Mouse (Mus musculus) E14TG2a.4 (cell line): ENCODE measurements at regions not wholly inside any gene's neighbourhood (a gene's known extent, or its start where the extent isn't known, plus 50 kb on each side); places are given as distances from the start of the nearest gene placed in this dataset.

ENCODE experiments used
- H3K27me3 ChIP-seq: 2 replicates; pipeline ENCODE4 v1.6.1; 2014; ENCODE audit warnings: low read length, control low read depth; ENCODE audit not compliant: insufficient read depth
- H3K36me3 ChIP-seq: 2 replicates; pipeline ENCODE4 v1.6.1; 2014; ENCODE audit warnings: low read length, control low read depth; ENCODE audit not compliant: insufficient read depth
- H3K4me1 ChIP-seq: replicated peaks from 2 replicates; pipeline ENCODE4 v1.6.1; 2014; ENCODE audit warnings: low read depth, low read length, control low read depth
- H3K4me3 ChIP-seq: replicated peaks from 2 replicates; pipeline ENCODE4 v1.5.1; 2014; ENCODE audit warnings: mild to moderate bottlenecking, low read length
- H3K9me3 ChIP-seq: 2 replicates; pipeline ENCODE4 v1.6.1; 2014; ENCODE audit warnings: low read length, control low read depth
- CTCF ChIP-seq: conservative IDR thresholded peaks from 2 replicates; pipeline ENCODE4 v1.5.1; 2014; ENCODE audit warnings: low read length
- NANOG ChIP-seq: IDR thresholded peaks from 2 replicates; pipeline ENCODE4 v1.6.1; 2014; ENCODE audit warnings: borderline replicate concordance, low read length, mixed read lengths
- POU5F1 ChIP-seq: IDR thresholded peaks from 2 replicates; pipeline ENCODE4 v1.6.1; 2014; ENCODE audit warnings: low read length, borderline replicate concordance

DNA sequence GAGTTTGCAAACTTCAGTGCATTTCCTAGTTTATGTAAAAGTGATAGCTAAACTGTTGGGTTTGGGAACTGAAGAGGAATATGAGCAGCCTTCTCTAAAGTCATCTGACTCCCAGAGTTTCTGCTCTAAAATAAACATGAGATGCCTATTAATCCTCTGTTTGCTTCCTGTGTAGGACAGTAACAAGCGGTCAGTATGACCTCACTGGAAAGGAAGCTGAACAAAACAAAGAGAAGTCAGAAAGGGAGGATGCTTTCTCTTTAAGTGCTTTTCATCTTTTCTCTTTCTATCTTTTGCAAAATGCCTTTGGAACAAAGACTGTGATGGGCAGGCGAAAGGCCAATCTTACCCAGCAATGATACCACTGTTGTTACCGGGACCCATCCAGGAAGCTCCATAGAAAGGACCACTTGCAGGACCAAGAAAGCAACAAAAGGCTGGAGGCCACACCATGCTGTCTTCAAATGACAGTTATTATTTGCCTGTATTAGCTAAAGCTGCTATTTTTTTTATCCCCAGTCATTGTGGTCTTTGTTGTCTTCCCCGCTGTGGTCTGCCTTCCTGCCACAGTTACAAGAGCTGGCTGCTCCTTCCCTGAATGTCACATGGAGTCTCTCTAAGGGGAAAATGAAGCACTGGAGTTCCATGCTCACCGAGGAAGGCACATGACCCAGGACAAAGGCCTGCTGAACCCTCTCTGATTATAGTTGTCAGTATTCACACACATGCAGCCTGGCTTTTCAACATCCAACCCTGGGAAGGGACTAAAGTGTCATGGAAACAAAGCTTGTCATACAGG is 253.4 kb downstream of the Galc start:
- Histone ChIP-seq H3K9me3 (no peaks in the 10 kb centered on the region), H3K4me3 (no peak overlapping the region), H3K4me1 (no peaks in the 10 kb centered on the region), H3K36me3 (no peaks in the 10 kb centered on the region), H3K27me3 (no peaks in the 10 kb centered on the region)
- TF ChIP-seq CTCF: no peak
- no peak for TF ChIP-seq NANOG
- no peak for TF ChIP-seq POU5F1

DNA sequence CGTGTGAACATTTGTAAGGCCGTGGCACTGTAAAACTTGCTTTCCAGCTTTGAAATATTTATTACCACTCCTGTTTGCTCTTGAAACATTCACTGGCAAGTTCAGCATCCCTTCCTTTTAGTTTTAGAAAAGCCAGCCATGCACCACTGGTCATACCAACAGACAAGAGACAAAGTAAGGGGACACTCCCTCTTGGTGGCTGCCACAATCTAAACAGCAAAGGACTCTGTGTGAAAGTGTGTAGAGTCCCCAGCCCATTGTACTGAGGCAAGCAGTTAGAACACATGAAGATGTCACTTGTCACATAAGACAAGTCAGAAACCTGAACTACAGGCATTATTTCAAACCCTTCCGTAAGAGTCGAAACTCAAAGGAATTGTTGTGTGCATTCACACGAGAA is 257.0 kb downstream of the Galc start:
- Histone ChIP-seq H3K27me3 (no peaks in the 10 kb centered on the region), H3K4me3 (no peak overlapping the region), H3K9me3 (no peaks in the 10 kb centered on the region), H3K36me3 (no peaks in the 10 kb centered on the region), H3K4me1 (no peaks in the 10 kb centered on the region)
- TF ChIP-seq CTCF: no peak
- TF ChIP-seq POU5F1: no peak
- TF ChIP-seq NANOG: no peak

DNA sequence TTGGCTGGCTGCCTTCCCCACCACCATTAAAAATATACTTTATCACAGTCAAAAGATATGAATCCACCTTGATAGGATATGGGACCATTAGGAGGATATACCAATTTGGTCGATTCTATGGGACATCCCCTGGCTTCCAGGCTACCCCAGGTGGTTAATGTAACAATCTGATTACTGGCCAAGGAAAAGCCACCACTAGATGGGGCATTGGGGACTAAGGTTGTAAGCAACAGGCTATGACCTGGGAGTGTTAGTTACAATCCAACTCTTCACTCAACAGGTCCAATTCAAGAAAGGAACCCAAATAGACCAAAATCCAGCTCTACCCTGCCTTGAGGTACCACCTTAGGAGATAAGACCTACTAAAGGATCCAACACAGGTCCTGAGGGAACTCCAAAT is 264.4 kb downstream of the Galc start:
- H3K4me1 ChIP-seq: no peaks in the 10 kb centered on the region
- TF ChIP-seq POU5F1 (no peak), NANOG (no peak), CTCF (no peak; the same call in 1 of the 2 replicates)
- no peaks in the 10 kb centered on the region for H3K27me3 ChIP-seq
- no peaks in the 10 kb centered on the region for H3K36me3 ChIP-seq
- H3K9me3 ChIP-seq: peaks cover 7% of the 10 kb centered on the region; the same call in 1 of the 2 replicates
- H3K4me3 ChIP-seq: no peak overlapping the region

DNA sequence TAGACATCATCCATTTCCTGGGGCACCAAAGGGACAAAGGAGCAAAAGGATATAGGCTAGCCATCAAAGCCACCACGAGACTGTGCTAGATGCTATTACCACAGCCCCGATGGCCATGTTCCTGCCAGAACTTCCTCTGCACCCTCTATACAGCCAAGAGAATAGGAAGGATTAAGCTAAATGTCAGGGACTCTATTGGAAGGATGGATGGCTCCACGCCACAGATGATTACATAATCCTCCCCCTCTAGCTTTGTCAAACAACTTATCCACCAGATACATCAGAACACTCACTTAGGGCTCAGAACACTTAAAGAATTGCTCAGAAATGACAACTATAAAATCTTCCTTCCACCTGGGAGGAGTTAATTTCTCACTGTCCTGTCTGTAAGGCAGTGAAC is 265.3 kb downstream of the Galc start:
- H3K36me3 ChIP-seq: no peaks in the 10 kb centered on the region
- TF ChIP-seq CTCF (no peak), POU5F1 (no peak), NANOG (no peak)

DNA sequence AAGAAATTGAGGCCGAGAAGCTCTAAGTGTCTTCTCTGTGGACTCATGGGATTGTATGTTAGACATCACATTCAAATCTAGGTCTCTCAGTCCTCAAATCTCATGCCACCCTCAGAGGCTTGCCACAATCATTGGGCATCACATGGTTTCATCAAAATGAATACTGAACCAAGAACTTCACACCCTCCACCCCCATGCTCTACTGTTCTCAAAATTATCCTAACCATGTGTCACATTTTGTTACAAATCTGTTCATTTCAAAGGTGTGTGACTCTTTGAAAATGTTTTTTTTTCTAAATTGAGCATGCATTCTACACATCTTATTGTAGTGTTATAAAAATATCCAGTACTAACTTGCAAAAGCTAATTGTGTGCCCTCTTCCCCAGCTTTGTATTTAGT is 275.9 kb downstream of the Galc start:
- peaks cover 6% of the 10 kb centered on the region; the same call in 1 of the 2 replicates for H3K9me3 ChIP-seq
- H3K4me3 ChIP-seq: no peak overlapping the region
- H3K4me1 ChIP-seq: no peaks in the 10 kb centered on the region
- no peaks in the 10 kb centered on the region for H3K27me3 ChIP-seq
- no peak for TF ChIP-seq NANOG
- no peak for TF ChIP-seq CTCF
- no peak for TF ChIP-seq POU5F1
- no peaks in the 10 kb centered on the region for H3K36me3 ChIP-seq

More for the DNA sequence above, 265.3 kb downstream of the Galc start:
- H3K4me3 ChIP-seq: no peak overlapping the region
- H3K4me1 ChIP-seq: no peaks in the 10 kb centered on the region
- H3K27me3 ChIP-seq: no peaks in the 10 kb centered on the region
- peaks cover 15% of the 10 kb centered on the region for H3K9me3 ChIP-seq

DNA sequence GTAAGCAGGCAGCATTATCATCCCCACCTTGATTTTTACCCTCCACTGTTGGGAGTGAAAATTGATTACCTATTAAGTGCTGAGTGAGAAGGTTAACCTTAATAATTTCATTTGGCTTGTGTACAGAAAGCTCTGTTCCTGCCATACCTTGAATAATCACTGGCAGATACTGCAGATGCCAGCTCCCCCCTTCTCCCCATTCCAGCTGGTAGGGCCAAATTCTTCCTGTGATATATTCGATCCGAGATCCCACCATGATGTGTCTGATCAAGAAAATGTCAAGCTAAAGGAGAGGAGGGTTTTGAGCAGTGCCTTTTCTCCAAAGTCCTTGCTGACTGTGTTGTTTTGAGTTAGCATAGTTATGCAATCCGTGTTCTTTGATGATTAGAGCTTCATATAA is 280.6 kb downstream of the Galc start:
- TF ChIP-seq NANOG (no peak), CTCF (no peak), POU5F1 (no peak)
- no peaks in the 10 kb centered on the region for H3K36me3 ChIP-seq

DNA sequence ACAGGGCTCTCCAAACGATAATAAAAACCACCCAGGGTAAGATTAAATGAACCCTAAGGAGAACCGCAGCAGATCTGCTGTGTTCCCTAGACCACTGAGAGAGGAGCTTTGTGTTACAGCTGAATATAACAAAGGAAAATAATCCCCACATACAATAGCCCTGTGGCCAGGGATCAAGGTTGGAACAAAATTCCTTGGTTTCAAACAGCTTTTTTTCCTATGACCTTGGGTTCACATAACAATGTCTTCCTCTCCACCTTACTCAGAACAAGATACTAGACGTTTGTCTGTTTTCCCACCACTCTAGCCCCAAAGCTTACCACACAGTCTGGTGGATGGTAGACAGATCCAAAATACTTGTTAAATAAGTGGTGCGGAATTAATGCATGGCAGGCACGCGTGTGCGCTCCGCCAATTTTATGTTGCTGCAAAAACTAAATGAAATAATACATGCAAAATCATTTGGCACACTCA is 281.0 kb downstream of the Galc start:
- Histone ChIP-seq H3K27me3 (no peaks in the 10 kb centered on the region), H3K9me3 (no peaks in the 10 kb centered on the region), H3K4me3 (no peak overlapping the region), H3K36me3 (no peaks in the 10 kb centered on the region), H3K4me1 (no peaks in the 10 kb centered on the region)
- TF ChIP-seq NANOG (no peak), CTCF (no peak), POU5F1 (no peak)

More for the DNA sequence above, 280.6 kb downstream of the Galc start:
- Histone ChIP-seq H3K4me3 (no peak overlapping the region), H3K27me3 (no peaks in the 10 kb centered on the region), H3K9me3 (no peaks in the 10 kb centered on the region), H3K4me1 (no peaks in the 10 kb centered on the region)

DNA sequence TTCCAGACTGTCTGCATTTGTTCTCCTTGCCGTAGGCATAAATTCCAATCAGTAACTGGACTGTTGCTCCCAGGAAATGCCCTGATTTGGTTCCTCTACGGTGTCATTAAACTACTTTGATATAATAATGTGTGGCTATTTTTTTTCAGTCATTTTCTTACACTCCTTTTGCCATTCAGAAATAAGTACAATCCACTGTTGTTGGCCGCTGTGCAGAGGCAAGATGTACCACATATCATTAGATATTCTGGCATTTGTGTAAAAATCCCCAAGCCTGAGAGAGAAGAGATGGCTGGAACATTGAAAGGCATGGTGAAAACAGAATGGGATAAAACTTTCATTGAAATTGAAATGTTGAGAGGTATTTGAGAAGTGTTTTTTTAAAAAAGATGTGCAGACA is 281.6 kb downstream of the Galc start:
- no peaks in the 10 kb centered on the region for H3K36me3 ChIP-seq
- H3K4me1 ChIP-seq: no peaks in the 10 kb centered on the region
- no peaks in the 10 kb centered on the region for H3K9me3 ChIP-seq
- TF ChIP-seq CTCF: no peak
- no peak for TF ChIP-seq POU5F1
- TF ChIP-seq NANOG: no peak
- no peak overlapping the region for H3K4me3 ChIP-seq
- H3K27me3 ChIP-seq: no peaks in the 10 kb centered on the region

DNA sequence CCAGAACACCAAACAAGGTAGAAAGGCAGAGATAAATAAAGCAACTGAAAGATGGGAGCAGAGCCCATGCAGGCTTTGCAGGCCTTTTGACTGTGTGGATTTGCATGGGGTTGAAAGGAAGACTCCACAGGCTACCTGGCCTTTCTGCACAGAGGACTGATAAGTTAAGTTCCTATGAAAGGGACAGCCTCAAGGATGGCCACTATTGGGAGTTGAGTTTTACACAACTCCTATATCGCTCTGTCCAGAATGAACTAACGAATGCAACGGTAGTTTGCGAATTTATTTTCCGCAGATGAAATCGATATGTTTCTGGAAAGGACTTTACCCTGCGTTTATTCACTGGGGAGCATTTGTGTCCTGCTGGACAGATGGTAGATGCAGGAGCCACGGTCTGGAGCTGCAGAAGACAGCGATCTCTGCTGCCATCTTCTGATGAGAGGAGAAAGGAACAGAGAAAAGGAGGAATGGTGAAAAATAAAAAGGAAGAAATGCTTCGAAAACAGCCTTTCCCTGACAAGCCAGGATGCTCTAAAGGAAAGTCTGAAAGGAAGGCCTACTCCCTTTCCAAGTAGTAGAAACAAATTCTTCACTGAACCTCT is 285.2 kb downstream of the Galc start:
- Histone ChIP-seq H3K36me3 (no peaks in the 10 kb centered on the region), H3K27me3 (no peaks in the 10 kb centered on the region), H3K9me3 (no peaks in the 10 kb centered on the region), H3K4me3 (no peak overlapping the region), H3K4me1 (no peaks in the 10 kb centered on the region)
- TF ChIP-seq CTCF (no peak), NANOG (no peak)
